Mouse (Mus musculus) cerebellum, adult 8-10 months (tissue): ENCODE data around the gene Zmat3.

ENCODE experiments used
- DNase-seq: peaks from one replicate; pipeline ENCODE4 v3.0.0; 2022

The Zmat3 gene

GRCm38 (mm10) chr3:32365546-32366245 is at the start of gene Zmat3:
Zmat3 (minus strand) TSS chr3:32366014.
- peak; percentile 87 for DNase-seq

GRCm38 (mm10) chr3:32414381-32414780 is 48.6 kb upstream of the Zmat3 start:
- DNase-seq: no peak

GRCm38 (mm10) chr3:32412502-32413044 is 46.8 kb upstream of the Zmat3 start:
- no peak for DNase-seq

- DNase-seq: no peak
Measured at GRCm38 (mm10) chr3:32408811-32409273, 43.0 kb upstream of the Zmat3 start.

GRCm38 (mm10) chr3:32406804-32407203 is 41.0 kb upstream of the Zmat3 start:
- DNase-seq: no peak

- DNase-seq: no peak
Measured at GRCm38 (mm10) chr3:32405699-32406098, 39.9 kb upstream of the Zmat3 start.

GRCm38 (mm10) chr3:32402990-32403885 is 37.4 kb upstream of the Zmat3 start:
- no peak for DNase-seq

GRCm38 (mm10) chr3:32401591-32401990 is 35.8 kb upstream of the Zmat3 start:
- no peak for DNase-seq

- no peak for DNase-seq
Measured at GRCm38 (mm10) chr3:32399931-32400330, 34.1 kb upstream of the Zmat3 start.

- DNase-seq: no peak
Measured at GRCm38 (mm10) chr3:32399381-32399780, 33.6 kb upstream of the Zmat3 start.

- DNase-seq: no peak
Measured at GRCm38 (mm10) chr3:32398623-32399022, 32.8 kb upstream of the Zmat3 start.

- DNase-seq: no peak
Measured at GRCm38 (mm10) chr3:32398175-32398538, 32.3 kb upstream of the Zmat3 start.

GRCm38 (mm10) chr3:32397461-32398174 is 31.8 kb upstream of the Zmat3 start, which contains the start of gene Pik3ca:
Pik3ca (plus strand) TSS chr3:32397671.
- peak; percentile 61 for DNase-seq

- DNase-seq: peak; percentile 96
Measured at GRCm38 (mm10) chr3:32396794-32397460, 31.1 kb upstream of the Zmat3 start.

- DNase-seq: peak; percentile 52
Measured at GRCm38 (mm10) chr3:32395771-32396551, 30.1 kb upstream of the Zmat3 start.

- DNase-seq: no peak
Measured at GRCm38 (mm10) chr3:32393986-32394385, 28.2 kb upstream of the Zmat3 start.

- DNase-seq: no peak
Measured at GRCm38 (mm10) chr3:32392841-32393240, 27.0 kb upstream of the Zmat3 start.

GRCm38 (mm10) chr3:32381556-32381955 is 15.7 kb upstream of the Zmat3 start:
- no peak for DNase-seq

- DNase-seq: no peak
Measured at GRCm38 (mm10) chr3:32379891-32380290, 14.1 kb upstream of the Zmat3 start.

GRCm38 (mm10) chr3:32373236-32373635 is 7.4 kb upstream of the Zmat3 start:
- DNase-seq: no peak

GRCm38 (mm10) chr3:32372470-32372869 is 6.7 kb upstream of the Zmat3 start:
- no peak for DNase-seq

- no peak for DNase-seq
Measured at GRCm38 (mm10) chr3:32371957-32372356, 6.1 kb upstream of the Zmat3 start.
